Mouse (Mus musculus) kidney, embryonic 14.5 days (tissue): ENCODE results near the gene Med28. TPM values are rescaled to one million over a fixed set of nuclear protein-coding genes. Genes with fewer than 3 reads are reported as not detected.

Experiments
- ATAC-seq: fragments of 200-750 bp; cut with Nextera tagmentation; 2 replicates; pipeline ENCODE4 v1.8.0; 2017; ENCODE audit warnings: moderate number of reproducible peaks, mild to moderate bottlenecking, moderate TSS enrichment, moderate library complexity; ENCODE audit not compliant: low FRiP score, low TSS enrichment
- H3K27ac ChIP-seq: fragments of 300-500 bp; sonication (generic); 2 replicates; pipeline ENCODE4 v1.5.1; 2014; ENCODE audit warnings: low read depth, mild to moderate bottlenecking, low read length, moderate library complexity, mixed read lengths
- H3K27me3 ChIP-seq: fragments of 300-500 bp; sonication (generic); 2 replicates; pipeline ENCODE4 v1.6.1; 2014; ENCODE audit warnings: mild to moderate bottlenecking, low read length; ENCODE audit not compliant: control insufficient read depth, insufficient read depth
- H3K36me3 ChIP-seq: fragments of 300-500 bp; sonication (generic); 2 replicates; pipeline ENCODE4 v1.6.1; 2014; ENCODE audit warnings: low read length, mixed read lengths; ENCODE audit not compliant: control insufficient read depth, insufficient read depth
- H3K4me1 ChIP-seq: fragments of 300-500 bp; sonication (generic); 2 replicates; pipeline ENCODE4 v1.6.1; 2014; ENCODE audit warnings: low read length, mixed read lengths; ENCODE audit not compliant: control insufficient read depth, insufficient read depth
- H3K4me2 ChIP-seq: fragments of 300-500 bp; sonication (generic); replicated peaks from 2 replicates; pipeline ENCODE4 v1.6.1; 2014; ENCODE audit warnings: low read depth, mild to moderate bottlenecking, low read length
- H3K4me3 ChIP-seq: fragments of 300-500 bp; sonication (generic); 2 replicates; pipeline ENCODE4 v1.5.1; 2014; ENCODE audit warnings: mild to moderate bottlenecking, low read length
- H3K9ac ChIP-seq: fragments of 300-500 bp; sonication (generic); 2 replicates; pipeline ENCODE4 v1.6.1; 2014; ENCODE audit warnings: low read depth, mild to moderate bottlenecking, low read length, moderate library complexity
- H3K9me3 ChIP-seq: fragments of 300-500 bp; sonication (generic); 2 replicates; pipeline ENCODE4 v1.6.1; 2016; ENCODE audit warnings: low read length; ENCODE audit not compliant: control insufficient read depth
- WGBS: fragments of 180-500 bp; shearing (Covaris S2); extraction: QIAGEN DNeasy Blood & Tissue Kit; methylation state at CpG from one replicate; pipeline ENCODE4 v1.1.7; 2014; 5-methylcytosine and 5-hydroxymethylcytosine counted together
- polyA plus RNA-seq: library from polyadenylated mRNA; unstranded; fragments of >200 nt; fragmentation: Nextera tagmentation; extraction: Ambion mirVana; gene quantifications from 2 replicates; pipeline ENCODE4 v1.2.1, GENCODE M21; 2014

The Med28 gene
- polyA plus RNA-seq, 1 experiment from 2014 or later: 265 TPM

DNA sequence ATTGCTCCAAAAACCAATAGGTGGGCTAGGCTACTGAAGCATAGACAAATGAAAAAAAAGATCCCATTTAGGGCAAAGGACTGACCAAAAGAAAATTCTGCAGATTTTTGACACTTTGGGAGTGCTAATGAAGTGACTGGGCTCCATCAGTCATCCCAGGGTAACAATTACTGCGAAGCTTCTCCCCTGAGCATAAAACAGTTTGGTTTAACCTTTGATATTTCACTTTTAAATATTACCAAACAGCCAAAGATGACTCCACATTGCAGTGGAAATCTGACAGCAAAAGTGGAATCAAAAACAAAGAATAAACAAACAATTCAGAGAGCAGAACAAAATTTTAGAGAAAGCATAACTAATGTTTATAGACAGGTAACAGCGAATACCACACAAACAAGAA lies 38.9 kb upstream of the Med28 start:
- H3K9me3 ChIP-seq: no peaks in the 10 kb centered on the region
- H3K27ac ChIP-seq: no peak overlapping the region
- no peaks in the 10 kb centered on the region for H3K36me3 ChIP-seq
- 82% methylated on average over 2 of the region's 2 CpGs for WGBS
- no peak for ATAC-seq
- H3K9ac ChIP-seq: no peak overlapping the region
- H3K4me1 ChIP-seq: 0 out of 2 replicates have a peak, but pooled peaks cover 5% of the 10 kb centered on the region
- no peaks in the 10 kb centered on the region for H3K27me3 ChIP-seq
- no peak overlapping the region for H3K4me3 ChIP-seq
- no peak overlapping the region for H3K4me2 ChIP-seq

- ATAC-seq: no peak
- no peak overlapping the region for H3K27ac ChIP-seq
Measured at GRCm38 (mm10) chr5:45482607-45483006, 37.4 kb upstream of the Med28 start.

GRCm38 (mm10) chr5:45483654-45484053 lies 36.4 kb upstream of the Med28 start:
- Histone ChIP-seq H3K4me1 (no peaks in the 10 kb centered on the region), H3K9ac (no peak overlapping the region), H3K27me3 (no peaks in the 10 kb centered on the region), H3K4me2 (no peak overlapping the region), H3K4me3 (no peak overlapping the region), H3K27ac (no peak overlapping the region), H3K9me3 (no peaks in the 10 kb centered on the region), H3K36me3 (no peaks in the 10 kb centered on the region)
- WGBS: 85% methylated on average over 1 of the region's 1 CpGs
- ATAC-seq: no peak

More at GRCm38 (mm10) chr5:45482607-45483006, 37.4 kb upstream of the Med28 start:
- Histone ChIP-seq H3K9me3 (no peaks in the 10 kb centered on the region), H3K27me3 (no peaks in the 10 kb centered on the region), H3K9ac (no peak overlapping the region), H3K4me3 (no peak overlapping the region), H3K4me1 (no peaks in the 10 kb centered on the region), H3K4me2 (no peak overlapping the region), H3K36me3 (no peaks in the 10 kb centered on the region)
- 65% methylated on average over 3 of the region's 3 CpGs for WGBS

- WGBS: 65% methylated on average over 4 of the region's 4 CpGs
- Histone ChIP-seq H3K9ac (no peak overlapping the region), H3K27ac (no peak overlapping the region)
Measured at GRCm38 (mm10) chr5:45491776-45492175, 28.3 kb upstream of the Med28 start.

GRCm38 (mm10) chr5:45493191-45494092 lies 26.6 kb upstream of the Med28 start, which contains the start of gene Lap3:
TSS of gene Lap3 (plus strand) at chr5:45493374.
- Histone ChIP-seq H3K9ac (peak within 1 kb of the TSS; percentile 67), H3K36me3 (peaks cover 28% of the 10 kb centered on the region), H3K27ac (peak within 1 kb of the TSS; percentile 60; the same call in 1 of the 2 replicates), H3K4me3 (peak within 1 kb of the TSS; percentile 66), H3K4me1 (peaks cover 14% of the 10 kb centered on the region), H3K4me2 (peak within 1 kb of the TSS; percentile 74), H3K9me3 (no peaks in the 10 kb centered on the region), H3K27me3 (no peaks in the 10 kb centered on the region)
- ATAC-seq: peak; percentile 95
- under 1% methylated on average over 77 of the region's 78 CpGs for WGBS

More at GRCm38 (mm10) chr5:45491776-45492175, 28.3 kb upstream of the Med28 start:
- ATAC-seq: no peak
- no peak overlapping the region for H3K4me2 ChIP-seq
- H3K9me3 ChIP-seq: no peaks in the 10 kb centered on the region
- H3K4me3 ChIP-seq: no peak overlapping the region
- H3K4me1 ChIP-seq: peaks cover 14% of the 10 kb centered on the region
- no peaks in the 10 kb centered on the region for H3K27me3 ChIP-seq
- peaks cover 12% of the 10 kb centered on the region for H3K36me3 ChIP-seq

GRCm38 (mm10) chr5:45494093-45494755 lies 25.8 kb upstream of the Med28 start:
- Histone ChIP-seq H3K9ac (peak overlapping the region; percentile 67; the same call in 1 of the 2 replicates), H3K4me2 (peak overlapping the region; percentile 74), H3K36me3 (peaks cover 33% of the 10 kb centered on the region), H3K27ac (no peak overlapping the region), H3K4me1 (peaks cover 14% of the 10 kb centered on the region), H3K9me3 (no peaks in the 10 kb centered on the region), H3K4me3 (peak overlapping the region; percentile 66), H3K27me3 (no peaks in the 10 kb centered on the region)
- ATAC-seq: no peak
- 37% methylated on average over 9 of the region's 9 CpGs for WGBS

- Histone ChIP-seq H3K4me1 (peaks cover 14% of the 10 kb centered on the region), H3K27ac (no peak overlapping the region), H3K4me3 (no peak overlapping the region), H3K9me3 (no peaks in the 10 kb centered on the region), H3K27me3 (no peaks in the 10 kb centered on the region), H3K36me3 (peaks cover 41% of the 10 kb centered on the region), H3K9ac (no peak overlapping the region), H3K4me2 (no peak overlapping the region)
- 89% methylated on average over 3 of the region's 3 CpGs for WGBS
- no peak for ATAC-seq
Measured at GRCm38 (mm10) chr5:45495429-45495975, 24.5 kb upstream of the Med28 start.

DNA sequence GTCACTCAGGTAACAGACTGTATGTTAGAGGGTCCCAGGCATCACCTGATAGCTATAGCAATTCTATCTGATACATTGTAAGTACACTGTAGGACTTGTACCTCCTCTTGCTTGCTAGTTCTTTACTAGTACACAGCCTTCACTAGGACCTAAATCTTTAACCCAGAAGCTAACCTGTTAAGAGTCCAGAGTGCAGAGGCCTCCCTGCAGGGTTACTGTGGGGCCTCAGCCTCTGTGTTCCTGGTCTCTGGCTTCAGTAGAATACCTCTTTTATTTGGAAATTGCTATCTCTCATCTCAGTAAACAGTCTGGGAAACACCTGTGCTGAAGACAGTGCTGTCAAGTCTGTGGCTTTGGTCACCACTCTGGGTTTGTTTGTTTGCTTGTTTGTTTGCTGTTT lies 24.0 kb upstream of the Med28 start:
- Histone ChIP-seq H3K4me1 (peaks cover 14% of the 10 kb centered on the region), H3K27me3 (no peaks in the 10 kb centered on the region), H3K9ac (no peak overlapping the region), H3K36me3 (peaks cover 46% of the 10 kb centered on the region), H3K27ac (no peak overlapping the region), H3K4me2 (no peak overlapping the region), H3K9me3 (no peaks in the 10 kb centered on the region), H3K4me3 (no peak overlapping the region)
- no peak for ATAC-seq
